Mouse (Mus musculus) lung, embryonic 16.5 days (tissue): ENCODE measurements around the gene Cdip1. TPM values are rescaled to one million over a fixed set of nuclear protein-coding genes. Genes with fewer than 3 reads are reported as not detected.

Experiments
- ATAC-seq: fragments of 200-750 bp; cut with Nextera tagmentation; 2 replicates; pipeline ENCODE4 v1.8.0; 2017; ENCODE audit warnings: low read depth, mild to moderate bottlenecking, moderate library complexity
- H3K27ac ChIP-seq: fragments of 300-500 bp; sonication (generic); 2 replicates; pipeline ENCODE4 v1.5.1; 2014; ENCODE audit warnings: mild to moderate bottlenecking, control low read depth, low read length
- H3K27me3 ChIP-seq: fragments of 300-500 bp; sonication (generic); 2 replicates; pipeline ENCODE4 v1.6.1; 2014; ENCODE audit warnings: low read depth, low read length, mixed read lengths; ENCODE audit not compliant: control insufficient read depth, insufficient read depth
- H3K36me3 ChIP-seq: fragments of 300-500 bp; sonication (generic); 2 replicates; pipeline ENCODE4 v1.6.1; 2014; ENCODE audit warnings: low read length; ENCODE audit not compliant: control insufficient read depth, insufficient read depth
- H3K4me1 ChIP-seq: fragments of 300-500 bp; sonication (generic); replicated peaks from 2 replicates; pipeline ENCODE4 v1.6.1; 2014; ENCODE audit warnings: low read length, mixed read lengths; ENCODE audit not compliant: control insufficient read depth, insufficient read depth
- H3K4me2 ChIP-seq: fragments of 300-500 bp; sonication (generic); 2 replicates; pipeline ENCODE4 v1.6.1; 2014; ENCODE audit warnings: low read depth, low read length, control low read depth
- H3K4me3 ChIP-seq: fragments of 300-500 bp; sonication (generic); 2 replicates; pipeline ENCODE4 v1.5.1; 2014; ENCODE audit warnings: mild to moderate bottlenecking, low read length, control low read depth
- H3K9ac ChIP-seq: fragments of 300-500 bp; sonication (generic); 2 replicates; pipeline ENCODE4 v1.6.1; 2014; ENCODE audit warnings: low read length, control low read depth
- H3K9me3 ChIP-seq: fragments of 300-500 bp; sonication (generic); 2 replicates; pipeline ENCODE4 v1.6.1; 2016; ENCODE audit warnings: low read length; ENCODE audit not compliant: control insufficient read depth
- WGBS: fragments of 180-500 bp; shearing (Covaris S2); extraction: QIAGEN DNeasy Blood & Tissue Kit; methylation state at CpG from one replicate; pipeline ENCODE4 v1.1.7; 2014; 5-methylcytosine and 5-hydroxymethylcytosine counted together
- polyA plus RNA-seq: library from polyadenylated mRNA; unstranded; fragments of >200 nt; fragmentation: Nextera tagmentation; extraction: Ambion mirVana; gene quantifications from 2 replicates; pipeline ENCODE4 v1.2.1, GENCODE M21; 2015

The Cdip1 gene
- polyA plus RNA-seq, 1 experiment from 2014 or later, result 93.4 TPM

GRCm38 (mm10) chr16:4777905-4778609 lies 12.0 kb downstream of the Cdip1 start:
- Histone ChIP-seq H3K9ac (no peak overlapping the region), H3K27me3 (no peaks in the 10 kb centered on the region), H3K4me1 (peaks cover 14% of the 10 kb centered on the region; the same call in 1 of the 2 replicates), H3K4me3 (no peak overlapping the region), H3K27ac (no peak overlapping the region), H3K4me2 (no peak overlapping the region), H3K36me3 (0 out of 2 replicates have a peak, but pooled peaks cover 2% of the 10 kb centered on the region), H3K9me3 (no peaks in the 10 kb centered on the region)
- 89% methylated on average over 4 of the region's 4 CpGs for WGBS
- ATAC-seq, result no peak

- no peak overlapping the region for H3K4me2 ChIP-seq
- H3K27me3 ChIP-seq, result no peaks in the 10 kb centered on the region
- H3K4me1 ChIP-seq, result peaks cover 15% of the 10 kb centered on the region; the same call in 1 of the 2 replicates
- WGBS, result 92% methylated on average over 3 of the region's 3 CpGs
- H3K27ac ChIP-seq, result no peak overlapping the region
- no peak overlapping the region for H3K9ac ChIP-seq
- no peak overlapping the region for H3K4me3 ChIP-seq
- peaks cover 4% of the 10 kb centered on the region; the same call in 1 of the 2 replicates for H3K36me3 ChIP-seq
- no peaks in the 10 kb centered on the region for H3K9me3 ChIP-seq
- peak; percentile 28; the same call in 1 of the 2 replicates for ATAC-seq
These were observed 12.8 kb downstream of the Cdip1 start for GRCm38 (mm10) chr16:4777171-4777904.

- WGBS, result 40% methylated on average over 1 of the region's 1 CpGs
- Histone ChIP-seq H3K9me3 (no peaks in the 10 kb centered on the region), H3K4me1 (peaks cover 10% of the 10 kb centered on the region; the same call in 1 of the 2 replicates), H3K27me3 (no peaks in the 10 kb centered on the region), H3K36me3 (peaks cover 23% of the 10 kb centered on the region), H3K27ac (peak overlapping the region; percentile 22), H3K9ac (no peak overlapping the region), H3K4me2 (no peak overlapping the region), H3K4me3 (no peak overlapping the region)
- no peak for ATAC-seq
These were observed 16.7 kb downstream of the Cdip1 start for GRCm38 (mm10) chr16:4773289-4773970.

- H3K4me3 ChIP-seq, result no peak overlapping the region
- no peak overlapping the region for H3K9ac ChIP-seq
- peaks cover 8% of the 10 kb centered on the region; the same call in 1 of the 2 replicates for H3K4me1 ChIP-seq
- WGBS, result 94% methylated on average over 5 of the region's 5 CpGs
- H3K36me3 ChIP-seq, result peaks cover 56% of the 10 kb centered on the region
- H3K27me3 ChIP-seq, result no peaks in the 10 kb centered on the region
- no peak for ATAC-seq
- H3K4me2 ChIP-seq, result no peak overlapping the region
- H3K27ac ChIP-seq, result no peak overlapping the region
- H3K9me3 ChIP-seq, result no peaks in the 10 kb centered on the region
These were observed 21.4 kb downstream of the Cdip1 start for GRCm38 (mm10) chr16:4768719-4769118.

- H3K4me3 ChIP-seq, result no peak overlapping the region
- no peak overlapping the region for H3K4me2 ChIP-seq
- H3K4me1 ChIP-seq, result no peaks in the 10 kb centered on the region
- ATAC-seq, result no peak; the same call in 1 of the 2 replicates
- H3K27ac ChIP-seq, result no peak overlapping the region
- no peaks in the 10 kb centered on the region for H3K9me3 ChIP-seq
- H3K27me3 ChIP-seq, result no peaks in the 10 kb centered on the region
- H3K36me3 ChIP-seq, result peaks cover 56% of the 10 kb centered on the region
- 82% methylated on average over 6 of the region's 6 CpGs for WGBS
- no peak overlapping the region for H3K9ac ChIP-seq
These were observed 22.9 kb downstream of the Cdip1 start for GRCm38 (mm10) chr16:4767012-4767790.

GRCm38 (mm10) chr16:4765852-4766251 lies 24.2 kb downstream of the Cdip1 start:
- Histone ChIP-seq H3K9me3 (no peaks in the 10 kb centered on the region), H3K36me3 (peaks cover 56% of the 10 kb centered on the region), H3K4me2 (no peak overlapping the region), H3K27ac (no peak overlapping the region), H3K9ac (no peak overlapping the region), H3K4me1 (no peaks in the 10 kb centered on the region), H3K27me3 (no peaks in the 10 kb centered on the region), H3K4me3 (no peak overlapping the region)
- WGBS, result 83% methylated on average over 2 of the region's 2 CpGs
- ATAC-seq, result no peak

GRCm38 (mm10) chr16:4763276-4763675 lies 26.8 kb downstream of the Cdip1 start:
- H3K4me2 ChIP-seq, result no peak overlapping the region
- 34% methylated on average over 2 of the region's 2 CpGs for WGBS
- peak; percentile 66; the same call in 1 of the 2 replicates for ATAC-seq
- no peak overlapping the region for H3K4me3 ChIP-seq
- no peaks in the 10 kb centered on the region for H3K4me1 ChIP-seq
- H3K27ac ChIP-seq, result no peak overlapping the region
- no peaks in the 10 kb centered on the region for H3K27me3 ChIP-seq
- no peak overlapping the region for H3K9ac ChIP-seq
- peaks cover 36% of the 10 kb centered on the region for H3K36me3 ChIP-seq
- H3K9me3 ChIP-seq, result no peaks in the 10 kb centered on the region

- H3K27ac ChIP-seq, result no peak overlapping the region
- no peak overlapping the region for H3K4me3 ChIP-seq
- no peaks in the 10 kb centered on the region for H3K9me3 ChIP-seq
- H3K36me3 ChIP-seq, result peaks cover 27% of the 10 kb centered on the region
- ATAC-seq, result no peak
- no peaks in the 10 kb centered on the region for H3K27me3 ChIP-seq
- peaks cover under 1% of the 10 kb centered on the region; the same call in 1 of the 2 replicates for H3K4me1 ChIP-seq
- no peak overlapping the region for H3K4me2 ChIP-seq
- H3K9ac ChIP-seq, result no peak overlapping the region
- 84% methylated on average over 4 of the region's 4 CpGs for WGBS
These were observed 27.7 kb downstream of the Cdip1 start for GRCm38 (mm10) chr16:4762437-4762836.
